Mouse (Mus musculus) small intestine, adult 2 months (tissue): ENCODE measurements at regions not wholly inside any gene's neighbourhood (a gene's known extent, or its start where the extent isn't known, plus 50 kb on each side); places are given as distances from the start of the nearest gene placed in this dataset.

Experiments
- CTCF ChIP-seq: fragments of 200-500 bp; IDR thresholded peaks from 2 replicates; pipeline ENCODE4 v1.5.1; 2012; ENCODE audit warnings: low read depth, mild to moderate bottlenecking, control low read depth, inconsistent platforms, low read length, moderate library complexity, mixed read lengths; ENCODE audit not compliant: insufficient replicate concordance, insufficient read length; ENCODE audit errors: extremely low read depth
- POLR2A ChIP-seq: fragments of 200-500 bp; IDR thresholded peaks from 2 replicates; pipeline ENCODE4 v1.6.1; 2012; ENCODE audit warnings: low read depth, mild to moderate bottlenecking, control low read depth, inconsistent platforms, low read length, moderate library complexity

- TF ChIP-seq POLR2A, result no peak
- no peak for TF ChIP-seq CTCF
These were observed 455.8 kb upstream of the Negr1 start for GRCm38 (mm10) chr3:156105788-156106187.
